Mouse (Mus musculus): ENCODE measurements around the gene Fbxo40. TPM values are rescaled to one million over a fixed set of nuclear protein-coding genes. Genes with fewer than 3 reads are reported as not detected.
A peak's percentile ranks its signal among the peaks of the same experiment; 100 is the strongest.

Gene Fbxo40
- total and polyA plus RNA-seq, 2 experiments from 2014 or later: 19.4 to 86.4 TPM

- Histone ChIP-seq H3K4me2 (ENCODE audit: low read depth, low read length) (peak within 1 kb of the TSS; percentile 97), H3K4me3 (ENCODE audit: low read depth, low read length) (peak within 1 kb of the TSS; percentile 85), H3K36me3 (replicated peaks; ENCODE audit: control insufficient read depth, insufficient read depth, low read length) (no peaks in the 10 kb centered on the region), H3K27ac (ENCODE audit: low read depth) (peak within 1 kb of the TSS; percentile 89), H3K27me3 (ENCODE audit: control insufficient read depth, insufficient read depth, low read length) (no peaks in the 10 kb centered on the region), H3K9me3 (replicated peaks; ENCODE audit: control insufficient read depth, low read length) (no peaks in the 10 kb centered on the region), H3K4me1 (ENCODE audit: control insufficient read depth, insufficient read depth) (peaks cover 15% of the 10 kb centered on the region), H3K9ac (replicated peaks; ENCODE audit: low read depth, low read length) (peak within 1 kb of the TSS; percentile 65)
- TF ChIP-seq CTCF (IDR thresholded peaks at IDR 0.05; ENCODE audit: low read depth) (0 out of 2 replicates have a peak, but pooled peaks have one; percentile 1), EP300 (IDR thresholded peaks at IDR 0.05; ENCODE audit: low read depth) (peak; percentile 66; the same call in 1 of the 2 replicates)
- 2% methylated on average over 30 of the region's 30 CpGs for WGBS
- peak; percentile 93 for DNase-seq (ENCODE audit: low spot score)
- ATAC-seq (ENCODE audit: insufficient read depth, low read depth): peak; percentile 97
Measured at GRCm38 (mm10) chr16:37011061-37011921, 21.0 kb upstream of the Fbxo40 start, which contains the start of gene Polq. Gene Polq, plus strand, starts transcription at chr16:37011786.

- ATAC-seq (ENCODE audit: insufficient read depth, low read depth) (peak; percentile 62), DNase-seq (ENCODE audit: low spot score) (peak; percentile 88)
- peak overlapping the region; percentile 97 for H3K4me2 ChIP-seq (ENCODE audit: low read depth, low read length)
- H3K9me3 ChIP-seq (replicated peaks; ENCODE audit: control insufficient read depth, low read length): no peaks in the 10 kb centered on the region
- no peak overlapping the region for H3K9ac ChIP-seq (replicated peaks; ENCODE audit: low read depth, low read length)
- peak overlapping the region; percentile 89 for H3K27ac ChIP-seq (ENCODE audit: low read depth)
- H3K36me3 ChIP-seq (replicated peaks; ENCODE audit: control insufficient read depth, insufficient read depth, low read length): no peaks in the 10 kb centered on the region
- no peaks in the 10 kb centered on the region for H3K27me3 ChIP-seq (ENCODE audit: control insufficient read depth, insufficient read depth, low read length)
- peaks cover 15% of the 10 kb centered on the region for H3K4me1 ChIP-seq (ENCODE audit: control insufficient read depth, insufficient read depth)
- no peak overlapping the region for H3K4me3 ChIP-seq (ENCODE audit: low read depth, low read length)
- WGBS: 30% methylated on average over 4 of the region's 4 CpGs
- TF ChIP-seq EP300 (IDR thresholded peaks at IDR 0.05; ENCODE audit: low read depth) (no peak), CTCF (IDR thresholded peaks at IDR 0.05; ENCODE audit: low read depth) (peak; percentile 68)
Measured at GRCm38 (mm10) chr16:37010370-37010769, 20.1 kb upstream of the Fbxo40 start.

DNA sequence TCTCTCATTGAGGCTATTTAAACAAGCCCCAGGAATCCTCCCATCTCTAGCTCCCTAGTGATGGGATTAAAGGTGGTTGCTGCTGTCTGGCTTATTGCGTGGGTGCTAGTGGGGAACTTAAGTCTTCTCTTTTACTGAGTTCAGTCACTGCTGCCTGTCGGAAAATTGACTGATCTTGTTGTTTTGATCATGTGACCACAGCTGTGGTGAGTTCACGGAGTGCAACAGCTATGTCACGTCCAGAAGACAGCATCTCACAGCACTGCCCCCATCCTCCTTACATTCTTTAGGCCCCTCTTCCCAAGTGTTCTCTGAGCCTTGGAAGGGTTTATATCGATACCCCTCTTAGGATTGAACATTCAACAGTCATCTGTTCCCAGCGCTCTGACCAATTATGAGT, 19.0 kb upstream of the Fbxo40 start:
- TF ChIP-seq EP300 (IDR thresholded peaks at IDR 0.05; ENCODE audit: low read depth): no peak
- TF ChIP-seq CTCF (IDR thresholded peaks at IDR 0.05; ENCODE audit: low read depth): no peak
- no peak overlapping the region for H3K27ac ChIP-seq (ENCODE audit: low read depth)
- H3K9ac ChIP-seq (replicated peaks; ENCODE audit: low read depth, low read length): no peak overlapping the region
- no peaks in the 10 kb centered on the region for H3K27me3 ChIP-seq (ENCODE audit: control insufficient read depth, insufficient read depth, low read length)
- H3K9me3 ChIP-seq (replicated peaks; ENCODE audit: control insufficient read depth, low read length): no peaks in the 10 kb centered on the region
- peaks cover 15% of the 10 kb centered on the region for H3K4me1 ChIP-seq (ENCODE audit: control insufficient read depth, insufficient read depth)
- 70% methylated on average over 6 of the region's 6 CpGs for WGBS
- H3K4me2 ChIP-seq (ENCODE audit: low read depth, low read length): no peak overlapping the region
- no peak overlapping the region for H3K4me3 ChIP-seq (ENCODE audit: low read depth, low read length)
- no peaks in the 10 kb centered on the region for H3K36me3 ChIP-seq (replicated peaks; ENCODE audit: control insufficient read depth, insufficient read depth, low read length)
- DNase-seq (ENCODE audit: low spot score) (no peak), ATAC-seq (ENCODE audit: insufficient read depth, low read depth) (no peak)

DNA sequence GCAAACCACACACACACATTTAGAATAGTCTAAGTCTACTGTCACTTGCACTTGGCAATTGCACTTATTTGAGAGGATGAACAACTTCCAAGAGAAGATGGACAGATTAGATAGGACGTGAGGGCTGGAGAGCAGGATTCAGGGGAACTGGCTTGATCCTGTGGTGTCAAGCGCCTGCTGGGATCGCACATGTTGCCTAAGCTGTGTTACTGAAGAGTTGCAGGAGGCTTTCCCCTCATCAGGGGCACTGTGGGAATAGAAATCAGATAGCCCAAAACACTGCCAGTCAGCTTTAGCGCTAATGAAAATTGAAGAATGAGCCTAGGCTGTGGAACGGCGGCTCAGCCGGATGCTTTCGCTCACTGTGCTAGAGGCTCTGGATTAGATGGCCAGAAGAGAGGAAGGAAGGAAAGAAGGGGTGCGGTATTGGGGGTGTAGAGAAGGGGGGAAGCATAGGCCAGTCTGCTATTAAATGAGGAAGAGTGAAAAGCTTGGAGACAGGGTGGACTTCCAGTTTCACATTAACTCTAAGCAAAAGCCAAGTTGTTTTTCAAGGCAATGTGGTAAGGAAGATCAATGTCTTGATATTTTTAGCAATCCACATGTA, 9.2 kb upstream of the Fbxo40 start:
- Histone ChIP-seq H3K4me3 (ENCODE audit: low read depth, low read length) (no peak overlapping the region), H3K4me2 (ENCODE audit: low read depth, low read length) (no peak overlapping the region), H3K36me3 (replicated peaks; ENCODE audit: control insufficient read depth, insufficient read depth, low read length) (no peaks in the 10 kb centered on the region), H3K9me3 (replicated peaks; ENCODE audit: control insufficient read depth, low read length) (no peaks in the 10 kb centered on the region), H3K27ac (ENCODE audit: low read depth) (no peak overlapping the region), H3K4me1 (ENCODE audit: control insufficient read depth, insufficient read depth) (no peaks in the 10 kb centered on the region), H3K9ac (replicated peaks; ENCODE audit: low read depth, low read length) (no peak overlapping the region), H3K27me3 (ENCODE audit: control insufficient read depth, insufficient read depth, low read length) (no peaks in the 10 kb centered on the region)
- TF ChIP-seq CTCF (IDR thresholded peaks at IDR 0.05; ENCODE audit: low read depth) (no peak), EP300 (IDR thresholded peaks at IDR 0.05; ENCODE audit: low read depth) (no peak)
- DNase-seq (ENCODE audit: low spot score): no peak
- WGBS: 58% methylated on average over 9 of the region's 9 CpGs
- ATAC-seq (ENCODE audit: insufficient read depth, low read depth): no peak

DNA sequence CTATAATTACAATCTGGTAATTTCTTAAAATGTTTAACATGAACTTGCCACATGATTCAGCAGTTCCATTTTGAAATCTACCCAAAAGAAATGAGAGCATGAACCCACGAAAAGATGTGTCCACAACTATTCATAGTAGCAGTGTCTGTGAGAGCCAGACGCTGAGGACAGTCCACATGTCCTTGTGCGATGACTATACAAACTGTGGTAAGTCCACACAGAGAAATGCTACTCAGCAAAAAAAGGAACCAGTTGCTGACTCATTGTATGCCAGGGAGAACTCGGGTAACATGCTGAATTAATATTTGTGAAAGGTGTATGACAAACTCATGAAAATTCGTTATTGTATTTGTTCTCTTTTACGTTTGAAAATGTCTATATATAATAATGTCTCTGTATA, 7.4 kb upstream of the Fbxo40 start:
- Histone ChIP-seq H3K36me3 (replicated peaks; ENCODE audit: control insufficient read depth, insufficient read depth, low read length) (no peaks in the 10 kb centered on the region), H3K27me3 (ENCODE audit: control insufficient read depth, insufficient read depth, low read length) (no peaks in the 10 kb centered on the region), H3K4me2 (ENCODE audit: low read depth, low read length) (no peak overlapping the region), H3K4me3 (ENCODE audit: low read depth, low read length) (no peak overlapping the region), H3K4me1 (ENCODE audit: control insufficient read depth, insufficient read depth) (no peaks in the 10 kb centered on the region), H3K9ac (replicated peaks; ENCODE audit: low read depth, low read length) (no peak overlapping the region), H3K27ac (ENCODE audit: low read depth) (no peak overlapping the region), H3K9me3 (replicated peaks; ENCODE audit: control insufficient read depth, low read length) (no peaks in the 10 kb centered on the region)
- DNase-seq (ENCODE audit: low spot score) (no peak), ATAC-seq (ENCODE audit: insufficient read depth, low read depth) (no peak)
- 68% methylated on average over 6 of the region's 6 CpGs for WGBS
- no peak for TF ChIP-seq CTCF (IDR thresholded peaks at IDR 0.05; ENCODE audit: low read depth)
- TF ChIP-seq EP300 (IDR thresholded peaks at IDR 0.05; ENCODE audit: low read depth): no peak

All from heart, postnatal 0 days (tissue).